Mouse (Mus musculus): ENCODE measurements around the gene Nkrf. TPM values are rescaled to one million over a fixed set of nuclear protein-coding genes. Genes with fewer than 3 reads are reported as not detected.

The Nkrf gene
- polyA plus RNA-seq, 1 experiment from 2014 or later = 2.7 TPM

DNA sequence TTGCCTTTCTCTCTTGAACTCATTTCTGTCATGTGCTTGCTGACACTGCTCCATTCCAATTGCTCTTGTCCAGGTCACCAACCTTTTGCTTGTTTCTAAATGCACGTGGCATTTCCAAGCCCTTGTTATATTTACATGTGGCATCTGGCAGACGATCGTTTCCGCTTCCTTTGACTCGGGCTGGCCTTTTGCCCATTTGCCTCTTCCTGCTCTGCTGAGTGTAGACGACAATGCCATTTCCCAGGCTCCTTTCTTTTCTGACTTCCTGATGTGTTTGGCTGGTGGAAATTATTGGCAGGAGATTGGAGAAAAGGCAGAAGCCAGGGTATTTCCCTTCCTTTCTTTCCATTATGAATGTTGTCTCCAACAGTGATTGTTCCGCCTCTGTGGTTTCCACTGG is 63.3 kb downstream of the Nkrf start:
- ATAC-seq (ENCODE audit: low read depth) (no peak), DNase-seq (ENCODE audit: low spot score) (peak; percentile 50)
- 85% methylated on average over 7 of the region's 7 CpGs for WGBS
- Histone ChIP-seq H3K36me3 (ENCODE audit: control insufficient read depth, insufficient read depth, low read length) (0 out of 2 replicates have a peak, but pooled peaks cover 3% of the 10 kb centered on the region), H3K27ac (replicated peaks; ENCODE audit: low read depth, low read length) (no peak overlapping the region), H3K9me3 (ENCODE audit: control insufficient read depth, low read length) (no peaks in the 10 kb centered on the region), H3K4me3 (ENCODE audit: low read depth, low read length) (no peak overlapping the region), H3K27me3 (replicated peaks; ENCODE audit: control insufficient read depth, insufficient read depth, low read length) (no peaks in the 10 kb centered on the region), H3K4me1 (ENCODE audit: control insufficient read depth, insufficient read depth, low read length) (no peaks in the 10 kb centered on the region), H3K4me2 (ENCODE audit: low read depth, low read length) (no peak overlapping the region), H3K9ac (ENCODE audit: low read depth, low read length) (no peak overlapping the region)

Other genes with a start within 250 kb of the Nkrf start
- gene Slc25a43, start 159.2 kb downstream of the Nkrf start, polyA plus RNA-seq (2014; fragmentation: Nextera tagmentation; extraction: Ambion mirVana) = 1.5 and 1.9 TPM in 2 replicates
- gene Slc25a5, start 107.2 kb downstream of the Nkrf start, polyA plus RNA-seq (2014; fragmentation: Nextera tagmentation; extraction: Ambion mirVana) = 555 and 588 TPM in 2 replicates
- gene Ube2a, start 29.0 kb downstream of the Nkrf start, polyA plus RNA-seq (2014; fragmentation: Nextera tagmentation; extraction: Ambion mirVana) = 124 and 125 TPM in 2 replicates
- 31.9 and 33.9 TPM in 2 replicates for gene C330007P06Rik, start 28.8 kb downstream of the Nkrf start, polyA plus RNA-seq (2014; fragmentation: Nextera tagmentation; extraction: Ambion mirVana)
- 30.5 and 37.3 TPM in 2 replicates for gene Sept6, start 88.9 kb upstream of the Nkrf start, polyA plus RNA-seq (2014; fragmentation: Nextera tagmentation; extraction: Ambion mirVana)
- 0.30 and 0.35 TPM in 2 replicates for gene Sowahd, start 145.9 kb upstream of the Nkrf start, polyA plus RNA-seq (2014; fragmentation: Nextera tagmentation; extraction: Ambion mirVana)
- 616 and 763 TPM in 2 replicates for gene Rpl39, start 182.5 kb upstream of the Nkrf start, polyA plus RNA-seq (2014; fragmentation: Nextera tagmentation; extraction: Ambion mirVana)
- gene Upf3b, start 207.4 kb upstream of the Nkrf start, polyA plus RNA-seq (2014; fragmentation: Nextera tagmentation; extraction: Ambion mirVana) = 12.2 and 13.4 TPM in 2 replicates
- 12.6 and 13.2 TPM in 2 replicates for gene Nkap, start 223.9 kb upstream of the Nkrf start, polyA plus RNA-seq (2014; fragmentation: Nextera tagmentation; extraction: Ambion mirVana)

Measured in embryonic facial prominence, embryonic 14.5 days (tissue).